Mouse (Mus musculus): ENCODE results near the gene Hectd3. TPM values are rescaled to one million over a fixed set of nuclear protein-coding genes. Genes with fewer than 3 reads are reported as not detected.
A peak's percentile ranks its signal among the peaks of the same experiment; 100 is the strongest.

Gene Hectd3
- total and polyA plus RNA-seq, 3 experiments: 6.6 to 8.6 (median 7.8) TPM

DNA sequence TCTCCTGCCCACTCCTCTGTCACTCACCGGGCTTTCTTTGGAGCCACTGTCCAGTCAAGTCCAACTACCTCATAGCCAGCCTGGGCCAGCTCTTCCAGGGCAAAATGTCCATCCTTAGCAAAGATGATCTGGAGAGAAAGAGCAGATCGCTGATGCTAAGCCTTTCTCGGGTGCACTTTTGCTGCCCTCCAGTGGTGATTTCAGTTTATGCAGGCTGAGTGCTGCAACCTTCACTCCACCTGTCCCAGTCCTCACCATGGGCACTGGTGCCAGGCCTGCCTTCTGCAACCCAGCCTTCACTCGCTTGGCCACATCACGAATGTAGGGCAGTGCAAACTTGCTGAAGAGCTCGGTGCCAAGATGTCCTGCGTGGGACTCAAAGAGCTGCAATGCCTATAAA lies 3.8 kb upstream of the Hectd3 start:
- peak; percentile 81 for DNase-seq (ENCODE audit: extremely low read depth)
- no peak for TF ChIP-seq PAX5 (IDR thresholded peaks at IDR 0.05; ENCODE audit: low read length)
- TF ChIP-seq USF2 (conservative IDR thresholded peaks at IDR 0.05; ENCODE audit: low read depth, low read length): no peak
- no peak for TF ChIP-seq UBTF (IDR thresholded peaks at IDR 0.05; ENCODE audit: low read depth, low read length)
- TF ChIP-seq EP300 (IDR thresholded peaks at IDR 0.05; ENCODE audit: low read length): no peak
- TF ChIP-seq CHD2 (IDR thresholded peaks at IDR 0.05; ENCODE audit: low read length): no peak
- TF ChIP-seq POLR2AphosphoS2 (IDR thresholded peaks at IDR 0.05; ENCODE audit: low read depth, low read length): no peak
- no peak for TF ChIP-seq KAT2A (IDR thresholded peaks at IDR 0.05; ENCODE audit: insufficient replicate concordance, low read length)
- TF ChIP-seq MAZ (IDR thresholded peaks at IDR 0.05; ENCODE audit: low read depth, low read length): no peak
- TF ChIP-seq ELF1 (IDR thresholded peaks at IDR 0.05; ENCODE audit: low read depth, low read length): no peak
- TF ChIP-seq MAFK (IDR thresholded peaks at IDR 0.05; ENCODE audit: insufficient replicate concordance, low read length): no peak
- no peak for TF ChIP-seq MXI1 (IDR thresholded peaks at IDR 0.05; ENCODE audit: low read depth, low read length)
- TF ChIP-seq MEF2A (IDR thresholded peaks at IDR 0.05; ENCODE audit: borderline replicate concordance, low read depth, low read length): no peak
- no peak for TF ChIP-seq JUN (IDR thresholded peaks at IDR 0.05; ENCODE audit: insufficient read depth, low read depth, low read length)
- peak; percentile 79 to 89 for TF ChIP-seq CTCF (conservative IDR thresholded peaks at IDR 0.05 in 1 of 2, IDR thresholded peaks at IDR 0.05 in 1 of 2; ENCODE audit: low read depth in 2 of 2, low read length in 2 of 2)
- no peak for TF ChIP-seq TBP (conservative IDR thresholded peaks at IDR 0.05; ENCODE audit: low read depth, low read length)
- peak; percentile 19; the same call in 1 of the 2 replicates for TF ChIP-seq ZC3H11A (IDR thresholded peaks at IDR 0.05; ENCODE audit: low read depth, low read length)
- no peak for TF ChIP-seq ZKSCAN1 (IDR thresholded peaks at IDR 0.05; ENCODE audit: borderline replicate concordance, low read depth, low read length)
- TF ChIP-seq BHLHE40 (IDR thresholded peaks at IDR 0.05; ENCODE audit: low read depth, low read length): no peak
- TF ChIP-seq MAX (IDR thresholded peaks at IDR 0.05; ENCODE audit: low read length): no peak
- TF ChIP-seq SMC3 (IDR thresholded peaks at IDR 0.05; ENCODE audit: low read depth, low read length): peak; percentile 77
- TF ChIP-seq RCOR1 (conservative IDR thresholded peaks at IDR 0.05; ENCODE audit: low read depth, low read length): no peak
- TF ChIP-seq ZMIZ1 (IDR thresholded peaks at IDR 0.05; ENCODE audit: low read depth, low read length): no peak
- 0 out of 2 replicates have a peak, but pooled peaks have one; percentile 17 for TF ChIP-seq IRF4 (IDR thresholded peaks at IDR 0.05; ENCODE audit: low read depth, low read length)
- no peak for TF ChIP-seq ZNF384 (IDR thresholded peaks at IDR 0.05; ENCODE audit: low read depth, low read length)
- TF ChIP-seq RAD21 (IDR thresholded peaks at IDR 0.05; ENCODE audit: low read depth, low read length): peak; percentile 82
- no peak for TF ChIP-seq E2F4 (IDR thresholded peaks at IDR 0.05; ENCODE audit: insufficient replicate concordance, low read depth, low read length)
- TF ChIP-seq SIN3A (IDR thresholded peaks at IDR 0.05; ENCODE audit: low read length): no peak
- TF ChIP-seq NELFE (IDR thresholded peaks at IDR 0.05; ENCODE audit: low read depth, low read length): no peak
- dilution Hi-C loops (cut with MboI; ENCODE audit: extremely low pct_ligation_motif_present, extremely low pct_unique_long_range_greater_than_20kb, low sequenced_read_pairs) (no loop called here), in situ Hi-C loops (cut with MboI; ENCODE audit: low pct_ligation_motif_present, low pct_unique_long_range_greater_than_20kb, low sequenced_read_pairs) (loop anchor here (5.0 kb wide), 1 partner anchor 169 kb away; the partner anchor contains the start of gene Hpdl)
- H3K9me3 ChIP-seq (replicated peaks; ENCODE audit: low read length): no peaks in the 10 kb centered on the region
- H3K4me2 ChIP-seq (ENCODE audit: insufficient read depth, low read depth, poor library complexity, severe bottlenecking): no peak overlapping the region
- no peaks in the 10 kb centered on the region for H3K79me2 ChIP-seq (replicated peaks; ENCODE audit: control insufficient read depth, extremely low read depth, insufficient read depth, poor library complexity, severe bottlenecking)
- peaks cover 12 to 42% of the 10 kb centered on the region in 2 experiments for H3K36me3 ChIP-seq (replicated peaks in 1 of 2; ENCODE audit: control insufficient read depth in 1 of 2, insufficient read depth in 1 of 2, low read length in 1 of 2)
- peaks cover 5 to 30% of the 10 kb centered on the region in 2 experiments for H3K4me1 ChIP-seq (ENCODE audit: control insufficient read depth in 1 of 2, insufficient read depth in 2 of 2)
- H3K27ac ChIP-seq (ENCODE audit: insufficient read depth, low read depth): no peak overlapping the region
- no peaks in the 10 kb centered on the region for H3K27me3 ChIP-seq (replicated peaks)
- no peak overlapping the region for H3K4me3 ChIP-seq (replicated peaks in 1 of 3; ENCODE audit: low read depth in 2 of 3, low read length in 2 of 3, poor library complexity in 1 of 3)
- H3K9ac ChIP-seq (ENCODE audit: insufficient read depth, low read depth): no peak overlapping the region

All from CH12.LX (cell line).